Mouse (Mus musculus) gastrocnemius, postnatal 14 days (tissue): ENCODE data around the gene Lrmp. TPM values are rescaled to one million over a fixed set of nuclear protein-coding genes. Genes with fewer than 3 reads are reported as not detected.

ENCODE experiments used
- DNase-seq: peaks from one replicate; pipeline ENCODE4 v3.0.0; 2021; ENCODE audit warnings: mixed read lengths
- intact Hi-C: fragments of 180-260 bp; cut with DNase I; formaldehyde crosslinking; loops from one replicate; pipeline ENCODE4 v1.15.1; 2025; ENCODE audit warnings: low total_unique reads
- total RNA-seq, 2 experiments: library from RNA; stranded (reverse); gene quantifications; 2 replicates each; pipeline ENCODE4 v1.2.3; 2021

Lrmp gene
- total RNA-seq, 2 experiments from 2014 or later: 1.0 to 1.1 TPM

DNA sequence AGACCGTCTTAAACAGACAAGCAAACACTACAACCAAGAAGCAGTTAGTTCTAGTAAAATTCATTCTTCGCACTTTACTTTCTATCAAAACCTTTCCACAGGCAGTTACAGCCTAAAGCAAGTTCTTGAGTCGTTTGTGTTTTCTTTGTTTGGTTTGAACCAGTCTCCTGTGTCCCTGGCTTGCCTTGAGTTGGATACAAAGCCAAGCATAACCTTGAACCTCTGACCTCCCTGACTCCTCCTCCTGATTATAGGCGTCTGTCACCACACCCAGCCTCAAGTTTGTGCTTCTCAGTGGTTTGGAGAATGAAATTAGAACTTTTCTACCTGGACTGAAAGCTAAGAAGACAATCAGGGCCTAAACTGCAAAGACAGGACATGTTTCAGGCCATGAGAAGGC, 21.0 kb upstream of the Lrmp start:
- intact Hi-C loops: no loop called here
- no peak for DNase-seq

DNA sequence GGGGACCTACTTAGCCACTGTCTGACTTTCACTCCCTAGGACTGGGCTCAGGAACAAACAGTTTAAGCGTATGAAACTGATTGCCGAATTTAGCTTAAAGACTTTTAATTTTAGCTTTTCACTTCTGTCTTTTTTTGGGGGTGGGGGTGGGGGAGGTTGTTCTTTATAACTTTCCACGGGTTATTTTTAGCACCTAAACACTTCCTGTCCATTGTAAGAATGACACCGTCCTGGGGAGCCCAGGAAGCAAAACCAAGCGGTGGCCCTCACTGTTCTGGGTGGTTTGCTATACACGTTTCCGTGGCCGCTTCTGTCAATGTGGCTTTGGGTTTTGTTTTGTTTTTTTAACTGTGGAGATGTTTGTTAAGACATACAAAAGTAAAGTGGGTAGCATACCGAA, 14.5 kb upstream of the Lrmp start:
- intact Hi-C loops: no loop called here
- no peak for DNase-seq

DNA sequence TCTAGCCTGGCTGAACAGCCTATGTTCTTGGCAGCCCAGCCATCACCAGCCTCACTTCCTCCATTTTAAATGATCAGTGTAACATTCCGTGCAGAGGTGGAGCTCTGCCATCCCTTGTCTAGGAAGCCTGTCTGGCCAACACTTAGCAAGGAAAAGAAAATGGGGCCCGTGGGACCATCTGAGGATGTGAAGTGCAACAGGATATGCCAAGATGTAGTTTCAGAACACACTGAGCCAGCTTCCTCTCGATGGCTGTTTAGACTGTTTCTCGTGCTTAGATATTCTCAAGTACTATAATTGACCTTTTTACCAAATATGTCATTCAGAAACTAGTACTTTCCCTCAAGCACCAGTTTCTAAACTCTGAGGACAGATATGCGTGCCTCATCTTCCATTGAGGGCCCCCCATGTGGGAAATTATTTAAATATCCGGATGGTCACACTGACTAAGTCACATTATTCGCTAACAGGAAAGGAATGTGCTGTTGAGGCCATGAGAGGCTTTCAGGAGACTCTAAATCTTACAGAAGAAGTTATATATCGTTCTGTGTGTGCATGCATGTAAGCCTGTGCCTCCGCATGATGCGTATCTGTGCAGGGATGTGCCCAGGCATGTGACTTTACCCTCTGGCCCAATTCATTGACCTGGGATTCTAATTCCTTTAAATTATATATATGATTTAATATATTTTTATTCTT, 11.1 kb upstream of the Lrmp start:
- intact Hi-C loops: no loop called here
- peak; percentile 33 for DNase-seq

GRCm38 (mm10) chr6:145105439-145105838, 10.0 kb upstream of the Lrmp start:
- intact Hi-C loops: no loop called here
- DNase-seq: no peak

GRCm38 (mm10) chr6:145106163-145106842, 9.2 kb upstream of the Lrmp start:
- no peak for DNase-seq
- intact Hi-C loops: no loop called here

GRCm38 (mm10) chr6:145110786-145111185, 4.7 kb upstream of the Lrmp start:
- intact Hi-C loops: no loop called here
- DNase-seq: no peak

DNA sequence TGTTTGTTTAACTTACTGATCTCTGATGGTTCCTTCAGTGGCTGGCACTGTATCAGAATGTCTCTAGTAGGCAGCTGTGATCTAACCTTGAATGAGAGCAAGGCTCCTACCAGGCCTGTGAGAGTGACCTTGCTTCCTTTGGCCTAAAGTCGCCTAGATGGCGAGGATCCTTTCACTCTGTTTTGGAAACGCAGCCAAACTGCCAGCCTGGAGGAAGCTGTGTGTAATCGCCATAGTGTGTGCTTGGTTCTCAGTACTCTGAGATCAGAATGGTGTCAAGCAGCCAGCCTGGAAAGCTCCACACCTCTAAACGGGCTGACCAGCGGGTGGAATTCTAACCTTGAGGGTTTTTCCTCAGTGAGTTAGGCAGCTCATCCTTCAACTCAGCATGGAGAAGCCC, 2.6 kb upstream of the Lrmp start:
- intact Hi-C loops: no loop called here

DNA sequence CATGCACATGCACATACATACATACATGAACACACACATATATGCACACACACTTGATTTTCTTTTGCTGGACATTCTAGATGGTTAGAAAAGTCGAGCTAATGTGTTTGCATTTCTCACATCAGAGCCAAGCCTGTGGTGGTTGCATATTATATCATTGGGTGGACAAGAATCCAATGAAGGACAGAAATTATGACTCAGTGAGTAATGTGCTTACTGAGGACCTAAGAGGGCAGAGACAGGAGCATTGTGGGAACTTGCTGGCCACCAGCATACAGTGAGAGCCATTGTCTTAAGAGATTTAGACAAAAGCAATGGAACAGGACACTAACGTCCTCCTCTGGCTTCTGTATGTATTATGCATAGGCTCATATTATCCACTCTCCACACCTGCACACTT, 892 bp upstream of the Lrmp start:
- DNase-seq: no peak
- intact Hi-C loops: no loop called here

More for the DNA sequence above, 2.6 kb upstream of the Lrmp start:
- no peak for DNase-seq

DNA sequence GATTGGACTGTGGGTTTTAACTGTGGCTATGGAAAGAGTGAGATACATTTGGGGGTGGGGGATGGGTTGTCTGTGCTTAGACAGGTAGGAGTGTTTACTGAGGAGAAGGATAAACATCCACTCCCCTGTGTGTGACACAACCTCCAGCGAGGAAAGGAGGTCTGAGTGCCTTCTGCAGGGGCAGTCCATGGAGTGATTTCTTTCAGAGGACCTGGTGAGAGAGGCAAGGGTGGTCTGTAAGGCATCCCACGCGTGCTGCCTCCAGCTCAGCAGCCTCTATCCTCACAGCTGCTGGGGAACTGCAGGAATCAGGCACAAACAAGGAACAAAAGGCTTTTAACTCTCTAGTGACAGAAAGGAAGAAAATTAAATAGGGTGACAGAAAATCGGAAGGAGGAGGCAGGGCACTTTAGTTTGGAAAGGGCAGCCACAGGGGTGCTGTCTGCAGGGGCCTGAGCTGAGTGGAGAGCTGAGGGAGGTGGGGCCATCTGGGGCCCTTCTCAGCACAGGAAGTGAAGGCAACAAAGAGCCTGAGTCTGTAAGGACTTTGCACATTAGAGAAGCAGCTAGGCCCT, 732 bp downstream of the Lrmp start:
- no peak for DNase-seq
- intact Hi-C loops: no loop called here

- intact Hi-C loops: no loop called here
- DNase-seq: no peak
These were observed 4.6 kb downstream of the Lrmp start for GRCm38 (mm10) chr6:145120086-145120485.

GRCm38 (mm10) chr6:145120787-145121589, 5.5 kb downstream of the Lrmp start:
- intact Hi-C loops: no loop called here
- no peak for DNase-seq

- peak; percentile 28 for DNase-seq
- intact Hi-C loops: no loop called here
These were observed 6.4 kb downstream of the Lrmp start for GRCm38 (mm10) chr6:145121590-145122420.

GRCm38 (mm10) chr6:145122423-145123059, 7.1 kb downstream of the Lrmp start:
- no peak for DNase-seq
- intact Hi-C loops: no loop called here

GRCm38 (mm10) chr6:145123136-145124060, 7.9 kb downstream of the Lrmp start:
- no peak for DNase-seq
- intact Hi-C loops: no loop called here

- intact Hi-C loops: no loop called here
- DNase-seq: no peak
These were observed 9.2 kb downstream of the Lrmp start for GRCm38 (mm10) chr6:145124621-145125020.

- DNase-seq: peak; percentile 24
- intact Hi-C loops: no loop called here
These were observed 10.2 kb downstream of the Lrmp start for GRCm38 (mm10) chr6:145125591-145126113.

DNA sequence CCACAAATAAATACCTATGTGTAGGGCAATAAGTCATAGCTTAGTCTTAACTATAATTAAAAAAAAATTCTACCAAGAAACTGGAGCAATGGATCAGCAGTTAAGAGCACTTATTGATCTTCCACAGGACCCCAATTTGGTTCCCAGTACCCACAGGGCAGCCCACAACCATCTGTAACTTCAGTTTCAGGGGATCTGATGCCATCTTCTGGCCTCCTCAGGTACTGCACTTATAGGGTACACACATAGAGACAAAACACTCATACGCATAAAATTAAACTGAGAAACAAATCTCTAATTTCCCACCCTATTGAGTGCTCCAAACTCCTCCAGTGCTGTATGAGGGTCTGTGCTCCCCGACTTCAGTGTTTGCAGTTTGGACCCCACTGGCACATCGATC, 12.2 kb downstream of the Lrmp start:
- intact Hi-C loops: no loop called here
- no peak for DNase-seq

DNA sequence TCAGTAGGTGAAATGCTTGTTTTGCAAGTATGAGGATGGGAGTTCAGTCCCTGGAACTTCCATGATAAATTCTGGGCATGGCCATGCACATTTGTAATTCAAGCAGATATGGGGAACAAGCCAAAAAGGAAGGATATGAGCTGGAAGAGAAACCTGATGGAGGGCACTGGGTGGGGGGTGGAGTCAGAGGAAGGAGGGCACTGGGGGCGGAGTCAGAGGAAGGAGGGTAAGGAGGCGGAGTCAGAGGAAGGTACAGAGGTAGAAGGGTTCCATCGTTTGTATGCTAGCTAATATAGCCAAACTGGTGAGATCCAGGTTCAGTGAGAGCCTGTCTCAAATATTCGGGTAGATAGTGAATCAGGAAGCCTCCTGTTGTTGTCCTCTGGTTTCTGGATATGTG, 14.1 kb downstream of the Lrmp start:
- DNase-seq: no peak
- intact Hi-C loops: no loop called here
